Mouse (Mus musculus) neural tube, embryonic 11.5 days (tissue): ENCODE results near the gene Foxred1. TPM values are rescaled to one million over a fixed set of nuclear protein-coding genes. Genes with fewer than 3 reads are reported as not detected.
A peak's percentile ranks its signal among the peaks of the same experiment; 100 is the strongest.

Experiments
- ATAC-seq: fragments of 200-750 bp; cut with Nextera tagmentation; 2 replicates; pipeline ENCODE4 v1.8.0; 2017; ENCODE audit warnings: moderate number of reproducible peaks, mild to moderate bottlenecking, moderate TSS enrichment, moderate library complexity; ENCODE audit not compliant: insufficient read depth, low FRiP score, low TSS enrichment
- DNase-seq: peaks from one replicate; pipeline ENCODE4 v3.0.0-alpha.2; 2015; ENCODE audit warnings: low spot score
- H3K27ac ChIP-seq: fragments of 300-500 bp; sonication (generic); 2 replicates; pipeline ENCODE4 v1.5.1; 2014; ENCODE audit warnings: low read depth, mild to moderate bottlenecking, low read length
- H3K27me3 ChIP-seq: fragments of 300-500 bp; sonication (generic); 2 replicates; pipeline ENCODE4 v1.6.1; 2014; ENCODE audit warnings: mild to moderate bottlenecking, low read length, mixed read lengths; ENCODE audit not compliant: control insufficient read depth, insufficient read depth
- H3K36me3 ChIP-seq: fragments of 300-500 bp; sonication (generic); 2 replicates; pipeline ENCODE4 v1.6.1; 2014; ENCODE audit warnings: mild to moderate bottlenecking, low read length, moderate library complexity, mixed read lengths; ENCODE audit not compliant: control insufficient read depth, insufficient read depth
- H3K4me1 ChIP-seq: fragments of 300-500 bp; sonication (generic); 2 replicates; pipeline ENCODE4 v1.6.1; 2014; ENCODE audit warnings: low read length, mixed read lengths; ENCODE audit not compliant: control insufficient read depth, insufficient read depth
- H3K4me2 ChIP-seq: fragments of 300-500 bp; sonication (generic); 2 replicates; pipeline ENCODE4 v1.6.1; 2014; ENCODE audit warnings: low read depth, mild to moderate bottlenecking, moderate library complexity
- H3K4me3 ChIP-seq: fragments of 300-500 bp; sonication (generic); 2 replicates; pipeline ENCODE4 v1.5.1; 2014; ENCODE audit warnings: low read depth, low read length
- H3K9ac ChIP-seq: fragments of 300-500 bp; sonication (generic); 2 replicates; pipeline ENCODE4 v1.6.1; 2014; ENCODE audit warnings: mild to moderate bottlenecking, low read length
- H3K9me3 ChIP-seq: fragments of 300-500 bp; sonication (generic); 2 replicates; pipeline ENCODE4 v1.6.1; 2016; ENCODE audit warnings: low read length; ENCODE audit not compliant: control insufficient read depth
- WGBS: fragments of 180-500 bp; shearing (Covaris S2); extraction: QIAGEN DNeasy Blood & Tissue Kit; methylation state at CpG from one replicate; pipeline ENCODE4 v1.1.7; 2014; 5-methylcytosine and 5-hydroxymethylcytosine counted together
- polyA plus RNA-seq: library from polyadenylated mRNA; unstranded; fragments of >200 nt; fragmentation: Nextera tagmentation; extraction: Ambion mirVana; gene quantifications from 2 replicates; pipeline ENCODE4 v1.2.1, GENCODE M21; 2014

The Foxred1 gene
- polyA plus RNA-seq, 1 experiment from 2014 or later: 35.6 TPM

- no peak for ATAC-seq
- WGBS: 67% methylated on average over 5 of the region's 5 CpGs
- no peaks in the 10 kb centered on the region for H3K27me3 ChIP-seq
- no peak overlapping the region for H3K4me3 ChIP-seq
- no peak overlapping the region for H3K27ac ChIP-seq
- H3K4me1 ChIP-seq: no peaks in the 10 kb centered on the region
- H3K9ac ChIP-seq: no peak overlapping the region
- no peak overlapping the region for H3K4me2 ChIP-seq
- DNase-seq: no peak
- H3K9me3 ChIP-seq: no peaks in the 10 kb centered on the region
- no peaks in the 10 kb centered on the region; the same call in 1 of the 2 replicates for H3K36me3 ChIP-seq
These were observed 27.5 kb downstream of the Foxred1 start for GRCm38 (mm10) chr9:35183359-35183758.

DNA sequence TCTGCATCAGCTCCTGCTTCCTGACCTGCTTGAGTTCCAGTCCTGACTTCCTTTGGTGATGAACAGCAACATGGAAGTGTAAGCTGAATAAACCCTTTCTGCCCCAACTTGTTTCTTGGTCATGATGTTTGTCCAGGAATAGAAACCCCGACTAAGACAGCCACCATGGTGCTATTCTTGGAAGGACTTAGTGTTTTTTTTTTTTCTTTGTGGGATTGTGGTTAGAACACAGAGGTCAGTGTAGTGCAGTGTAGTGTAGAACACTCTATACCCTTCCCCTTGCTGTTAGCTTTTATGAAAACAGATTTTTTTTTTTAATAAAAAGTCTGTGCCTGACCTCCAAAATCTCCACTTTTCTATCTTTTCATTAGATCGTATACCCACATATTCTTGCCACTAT lies 28.0 kb downstream of the Foxred1 start:
- H3K27ac ChIP-seq: no peak overlapping the region
- WGBS: 90% methylated on average over 2 of the region's 2 CpGs
- no peaks in the 10 kb centered on the region for H3K27me3 ChIP-seq
- no peaks in the 10 kb centered on the region for H3K4me1 ChIP-seq
- no peak overlapping the region for H3K4me2 ChIP-seq
- H3K4me3 ChIP-seq: no peak overlapping the region
- no peaks in the 10 kb centered on the region for H3K9me3 ChIP-seq
- no peak for ATAC-seq
- H3K36me3 ChIP-seq: no peaks in the 10 kb centered on the region; the same call in 1 of the 2 replicates
- no peak overlapping the region for H3K9ac ChIP-seq
- no peak for DNase-seq

GRCm38 (mm10) chr9:35176124-35176659 lies 34.7 kb downstream of the Foxred1 start:
- no peak for DNase-seq
- Histone ChIP-seq H3K36me3 (no peaks in the 10 kb centered on the region), H3K4me3 (peak overlapping the region; percentile 59), H3K4me2 (peak overlapping the region; percentile 59), H3K27me3 (no peaks in the 10 kb centered on the region), H3K9me3 (no peaks in the 10 kb centered on the region), H3K4me1 (peaks cover 5% of the 10 kb centered on the region; the same call in 1 of the 2 replicates), H3K9ac (peak overlapping the region; percentile 66), H3K27ac (no peak overlapping the region)
- WGBS: 51% methylated on average over 14 of the region's 14 CpGs
- ATAC-seq: peak; percentile 42; the same call in 1 of the 2 replicates

DNA sequence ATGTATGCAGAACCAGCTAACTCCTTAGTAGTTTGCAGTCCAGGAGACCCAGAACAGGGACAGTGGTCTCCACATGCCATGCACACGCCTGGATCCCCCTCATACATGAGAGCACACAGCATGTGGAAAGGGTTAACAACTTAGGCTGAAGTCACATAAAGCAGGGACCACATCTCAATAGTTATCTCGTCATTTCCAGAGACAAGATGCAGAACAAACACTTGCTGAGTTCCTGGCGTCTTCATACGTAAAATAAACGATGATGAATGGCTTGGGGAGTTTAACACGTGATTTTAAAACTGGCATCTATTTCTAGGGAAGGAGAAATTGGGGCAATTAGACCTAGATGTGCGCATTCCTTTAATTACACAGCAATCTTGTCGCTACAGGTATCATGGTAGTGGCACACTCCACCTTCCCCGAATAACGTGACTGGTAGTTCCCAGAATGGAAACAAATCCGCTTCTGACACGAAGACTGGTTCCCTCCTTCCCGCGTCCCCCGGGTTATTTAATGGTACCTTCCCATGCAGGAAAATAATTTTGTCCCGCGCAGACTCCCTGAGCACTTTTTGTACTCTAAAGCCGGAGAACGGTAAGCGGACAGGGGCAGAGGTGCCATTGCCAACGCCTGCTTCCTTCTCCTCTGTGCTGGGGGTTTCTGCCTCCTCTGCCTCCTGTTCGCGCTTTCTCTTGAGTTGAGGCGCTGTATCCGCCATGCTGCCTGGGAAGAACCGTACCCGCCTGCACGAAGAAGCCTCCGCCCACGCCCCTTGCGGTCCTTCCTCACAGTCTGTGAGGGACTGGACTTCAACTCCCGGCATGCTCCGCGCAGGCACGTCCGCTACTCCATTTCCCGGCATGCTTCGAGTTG lies 35.4 kb downstream of the Foxred1 start, which contains the start of gene Dcps:
Dcps (minus strand) TSS at position 811 of the 873 bp plus-strand sequence.
- Histone ChIP-seq H3K4me2 (peak within 1 kb of the TSS; percentile 59), H3K27ac (0 out of 2 replicates have a peak within 1 kb of the TSS, but pooled peaks have one; percentile 54), H3K9ac (peak within 1 kb of the TSS; percentile 66), H3K4me1 (peaks cover 5% of the 10 kb centered on the region; the same call in 1 of the 2 replicates), H3K27me3 (no peaks in the 10 kb centered on the region), H3K4me3 (peak within 1 kb of the TSS; percentile 59), H3K36me3 (no peaks in the 10 kb centered on the region), H3K9me3 (no peaks in the 10 kb centered on the region)
- under 1% methylated on average over 38 of the region's 38 CpGs for WGBS
- peak; percentile 96 for ATAC-seq
- DNase-seq: peak; percentile 94

GRCm38 (mm10) chr9:35173331-35173730 lies 37.5 kb downstream of the Foxred1 start:
- Histone ChIP-seq H3K27me3 (no peaks in the 10 kb centered on the region), H3K27ac (no peak overlapping the region), H3K4me2 (no peak overlapping the region), H3K4me1 (peaks cover 5% of the 10 kb centered on the region; the same call in 1 of the 2 replicates), H3K9ac (no peak overlapping the region), H3K4me3 (no peak overlapping the region), H3K9me3 (no peaks in the 10 kb centered on the region), H3K36me3 (no peaks in the 10 kb centered on the region)
- no peak for DNase-seq
- no peak for ATAC-seq
- WGBS: 84% methylated on average over 1 of the region's 1 CpGs

- Histone ChIP-seq H3K36me3 (no peaks in the 10 kb centered on the region), H3K9me3 (no peaks in the 10 kb centered on the region), H3K4me2 (no peak overlapping the region), H3K4me1 (peaks cover 6% of the 10 kb centered on the region; the same call in 1 of the 2 replicates), H3K27ac (no peak overlapping the region), H3K9ac (no peak overlapping the region), H3K4me3 (no peak overlapping the region), H3K27me3 (no peaks in the 10 kb centered on the region)
- 92% methylated on average over 7 of the region's 7 CpGs for WGBS
- ATAC-seq (no peak), DNase-seq (no peak)
These were observed 40.8 kb downstream of the Foxred1 start for GRCm38 (mm10) chr9:35170071-35170470.

GRCm38 (mm10) chr9:35166798-35167635 lies 43.8 kb downstream of the Foxred1 start:
- DNase-seq (peak; percentile 20), ATAC-seq (peak; percentile 56)
- H3K4me3 ChIP-seq: no peak overlapping the region
- no peak overlapping the region for H3K27ac ChIP-seq
- 0 out of 2 replicates have a peak, but pooled peaks cover 2% of the 10 kb centered on the region for H3K4me1 ChIP-seq
- H3K4me2 ChIP-seq: no peak overlapping the region
- no peak overlapping the region for H3K9ac ChIP-seq
- no peaks in the 10 kb centered on the region for H3K27me3 ChIP-seq
- H3K36me3 ChIP-seq: no peaks in the 10 kb centered on the region
- no peaks in the 10 kb centered on the region for H3K9me3 ChIP-seq
- WGBS: 36% methylated on average over 9 of the region's 9 CpGs

DNA sequence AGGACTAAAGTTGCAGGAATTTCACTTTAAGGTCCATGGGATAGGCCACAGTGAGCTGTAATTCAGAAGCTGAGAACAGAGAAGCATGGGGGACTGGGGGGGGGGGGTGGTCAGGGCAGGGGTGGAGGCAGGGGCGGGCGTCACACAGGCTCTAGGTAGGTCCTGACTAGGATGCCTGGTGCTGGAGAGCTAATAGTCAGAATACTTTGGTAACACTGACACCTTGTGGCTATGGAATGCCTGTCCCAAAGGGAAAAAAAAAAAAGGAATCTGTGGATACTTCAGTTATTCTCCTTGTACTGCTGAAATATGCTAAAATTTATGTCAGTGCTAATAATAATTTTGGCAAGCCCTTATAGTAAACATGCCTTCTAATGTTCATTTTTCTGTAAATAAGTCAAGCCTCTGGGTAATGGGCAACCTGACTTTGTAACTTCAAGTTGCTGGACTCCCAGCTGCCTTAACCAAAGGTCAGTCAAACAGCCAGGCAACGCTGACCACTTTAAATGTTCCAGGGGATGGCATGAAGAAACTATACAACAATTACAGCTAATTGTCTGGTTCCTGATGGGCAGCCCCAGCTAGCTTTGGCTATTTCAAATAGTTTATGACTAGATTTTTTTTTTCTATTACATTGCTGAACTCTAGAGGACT lies 44.6 kb downstream of the Foxred1 start:
- Histone ChIP-seq H3K4me1 (0 out of 2 replicates have a peak, but pooled peaks cover 2% of the 10 kb centered on the region), H3K4me2 (no peak overlapping the region), H3K9me3 (no peaks in the 10 kb centered on the region), H3K27ac (no peak overlapping the region), H3K27me3 (no peaks in the 10 kb centered on the region), H3K9ac (no peak overlapping the region), H3K36me3 (no peaks in the 10 kb centered on the region), H3K4me3 (no peak overlapping the region)
- DNase-seq: no peak
- peak; percentile 62; the same call in 1 of the 2 replicates for ATAC-seq
- WGBS: 41% methylated on average over 3 of the region's 3 CpGs
